Mouse (Mus musculus) stomach, postnatal 0 days (tissue): ENCODE measurements around the gene Insrr.

ENCODE experiments used
- CTCF ChIP-seq: IDR thresholded peaks from 2 replicates; pipeline ENCODE4 v1.5.1; 2016; ENCODE audit warnings: antibody characterized with exemption, low read depth, mild to moderate bottlenecking, moderate library complexity
- EP300 ChIP-seq: optimal IDR thresholded peaks from 2 replicates; pipeline ENCODE3; 2016; ENCODE audit warnings: antibody characterized with exemption

- no peak for TF ChIP-seq EP300
- TF ChIP-seq CTCF = peak; percentile 94
Observed at GRCm38 (mm10) chr3:87770280-87770679, 26.5 kb upstream of the Insrr start.
